Mouse (Mus musculus): ENCODE data around the gene Plekhh2. TPM values are rescaled to one million over a fixed set of nuclear protein-coding genes. Genes with fewer than 3 reads are reported as not detected.
"Not testable (repeated sequence)": the region's sequence is repeated elsewhere in the genome, so short reads cannot be mapped to it uniquely, and the experiment has no call there.

Plekhh2 gene
- polyA plus RNA-seq, 1 experiment from 2014 or later, result 0.76 TPM

GRCm38 (mm10) chr17:84552230-84552629 is 40.5 kb downstream of the Plekhh2 start:
- Histone ChIP-seq H3K27ac (no peak overlapping the region), H3K4me2 (no peak overlapping the region), H3K36me3 (no peaks in the 10 kb centered on the region), H3K9ac (no peak overlapping the region), H3K4me1 (no peaks in the 10 kb centered on the region), H3K9me3 (replicated peaks) (no peaks in the 10 kb centered on the region), H3K27me3 (replicated peaks) (no peaks in the 10 kb centered on the region), H3K4me3 (no peak overlapping the region)
- WGBS (ENCODE audit: insufficient replicate concordance), result 56% methylated on average over 5 of the region's 5 CpGs
- ATAC-seq, result no peak

- not testable (repeated sequence) for H3K4me3 ChIP-seq; ATAC-seq; H3K27me3 ChIP-seq (replicated peaks)
Measured at GRCm38 (mm10) chr17:84564264-84564663, 52.6 kb downstream of the Plekhh2 start.

GRCm38 (mm10) chr17:84565762-84566161 is 54.1 kb downstream of the Plekhh2 start:
- H3K9me3 ChIP-seq (replicated peaks), result no peaks in the 10 kb centered on the region
- H3K27ac ChIP-seq, result no peak overlapping the region
- WGBS (ENCODE audit: insufficient replicate concordance), result 77% methylated on average over 6 of the region's 6 CpGs
- H3K4me3 ChIP-seq, result no peak overlapping the region
- H3K27me3 ChIP-seq (replicated peaks), result no peaks in the 10 kb centered on the region; the same call in 1 of the 2 replicates
- H3K4me1 ChIP-seq, result no peaks in the 10 kb centered on the region
- H3K36me3 ChIP-seq, result no peaks in the 10 kb centered on the region
- no peak overlapping the region for H3K9ac ChIP-seq
- no peak overlapping the region for H3K4me2 ChIP-seq
- ATAC-seq, result no peak

More at GRCm38 (mm10) chr17:84564264-84564663, 52.6 kb downstream of the Plekhh2 start:
- not testable (repeated sequence) for H3K4me1 ChIP-seq; H3K36me3 ChIP-seq; H3K27ac ChIP-seq; H3K4me2 ChIP-seq; H3K9me3 ChIP-seq (replicated peaks); H3K9ac ChIP-seq

GRCm38 (mm10) chr17:84566773-84567555 is 55.3 kb downstream of the Plekhh2 start:
- no peak overlapping the region for H3K9ac ChIP-seq
- H3K4me2 ChIP-seq, result no peak overlapping the region
- H3K4me3 ChIP-seq, result no peak overlapping the region
- peak; percentile 51; the same call in 1 of the 2 replicates for ATAC-seq
- no peaks in the 10 kb centered on the region for H3K9me3 ChIP-seq (replicated peaks)
- no peaks in the 10 kb centered on the region for H3K4me1 ChIP-seq
- no peak overlapping the region for H3K27ac ChIP-seq
- 46% methylated on average over 27 of the region's 27 CpGs for WGBS (ENCODE audit: insufficient replicate concordance)
- H3K36me3 ChIP-seq, result no peaks in the 10 kb centered on the region
- H3K27me3 ChIP-seq (replicated peaks), result no peaks in the 10 kb centered on the region; the same call in 1 of the 2 replicates

GRCm38 (mm10) chr17:84568807-84569206 is 57.1 kb downstream of the Plekhh2 start:
- 66% methylated on average over 12 of the region's 12 CpGs for WGBS (ENCODE audit: insufficient replicate concordance)
- H3K9me3 ChIP-seq (replicated peaks), result no peaks in the 10 kb centered on the region
- H3K4me1 ChIP-seq, result no peaks in the 10 kb centered on the region
- H3K27me3 ChIP-seq (replicated peaks), result no peaks in the 10 kb centered on the region; the same call in 1 of the 2 replicates
- no peak overlapping the region for H3K27ac ChIP-seq
- H3K36me3 ChIP-seq, result no peaks in the 10 kb centered on the region
- H3K4me3 ChIP-seq, result no peak overlapping the region
- H3K4me2 ChIP-seq, result no peak overlapping the region
- no peak overlapping the region for H3K9ac ChIP-seq
- ATAC-seq, result no peak

GRCm38 (mm10) chr17:84569770-84570169 is 58.1 kb downstream of the Plekhh2 start:
- H3K27me3 ChIP-seq (replicated peaks), result no peaks in the 10 kb centered on the region; the same call in 1 of the 2 replicates
- no peak for ATAC-seq
- no peaks in the 10 kb centered on the region for H3K9me3 ChIP-seq (replicated peaks)
- no peak overlapping the region for H3K9ac ChIP-seq
- no peak overlapping the region for H3K4me2 ChIP-seq
- H3K36me3 ChIP-seq, result no peaks in the 10 kb centered on the region
- no peaks in the 10 kb centered on the region for H3K4me1 ChIP-seq
- H3K27ac ChIP-seq, result no peak overlapping the region
- no peak overlapping the region for H3K4me3 ChIP-seq
- 73% methylated on average over 8 of the region's 8 CpGs for WGBS (ENCODE audit: insufficient replicate concordance)

- Histone ChIP-seq H3K9ac (no peak overlapping the region), H3K27me3 (replicated peaks) (no peaks in the 10 kb centered on the region; the same call in 1 of the 2 replicates), H3K27ac (no peak overlapping the region), H3K36me3 (no peaks in the 10 kb centered on the region), H3K4me1 (no peaks in the 10 kb centered on the region), H3K9me3 (replicated peaks) (no peaks in the 10 kb centered on the region), H3K4me2 (no peak overlapping the region), H3K4me3 (no peak overlapping the region)
- 62% methylated on average over 18 of the region's 18 CpGs for WGBS (ENCODE audit: insufficient replicate concordance)
- no peak for ATAC-seq
Measured at GRCm38 (mm10) chr17:84571629-84572028, 59.9 kb downstream of the Plekhh2 start.

- H3K27ac ChIP-seq, result no peak overlapping the region
- no peaks in the 10 kb centered on the region for H3K27me3 ChIP-seq (replicated peaks)
- no peak for ATAC-seq
- no peak overlapping the region for H3K4me2 ChIP-seq
- H3K9ac ChIP-seq, result no peak overlapping the region
- H3K36me3 ChIP-seq, result no peaks in the 10 kb centered on the region
- H3K4me3 ChIP-seq, result no peak overlapping the region
- H3K4me1 ChIP-seq, result no peaks in the 10 kb centered on the region
- WGBS (ENCODE audit: insufficient replicate concordance), result 83% methylated on average over 9 of the region's 9 CpGs
- no peaks in the 10 kb centered on the region for H3K9me3 ChIP-seq (replicated peaks)
Measured at GRCm38 (mm10) chr17:84573305-84573704, 61.6 kb downstream of the Plekhh2 start.

- no peaks in the 10 kb centered on the region for H3K4me1 ChIP-seq
- H3K4me2 ChIP-seq, result no peak overlapping the region
- H3K27ac ChIP-seq, result no peak overlapping the region
- H3K9ac ChIP-seq, result no peak overlapping the region
- 76% methylated on average over 5 of the region's 5 CpGs for WGBS (ENCODE audit: insufficient replicate concordance)
- ATAC-seq, result no peak
- H3K9me3 ChIP-seq (replicated peaks), result no peaks in the 10 kb centered on the region
- no peaks in the 10 kb centered on the region for H3K36me3 ChIP-seq
- no peaks in the 10 kb centered on the region for H3K27me3 ChIP-seq (replicated peaks)
- no peak overlapping the region for H3K4me3 ChIP-seq
Measured at GRCm38 (mm10) chr17:84573940-84574339, 62.2 kb downstream of the Plekhh2 start.

GRCm38 (mm10) chr17:84575108-84575507 is 63.4 kb downstream of the Plekhh2 start:
- Histone ChIP-seq H3K9ac (no peak overlapping the region), H3K4me2 (no peak overlapping the region), H3K4me1 (no peaks in the 10 kb centered on the region), H3K27me3 (replicated peaks) (no peaks in the 10 kb centered on the region), H3K9me3 (replicated peaks) (no peaks in the 10 kb centered on the region), H3K27ac (no peak overlapping the region), H3K36me3 (no peaks in the 10 kb centered on the region), H3K4me3 (no peak overlapping the region)
- 70% methylated on average over 5 of the region's 5 CpGs for WGBS (ENCODE audit: insufficient replicate concordance)
- no peak for ATAC-seq

GRCm38 (mm10) chr17:84576621-84577293 is 65.1 kb downstream of the Plekhh2 start:
- H3K27me3 ChIP-seq (replicated peaks), result no peaks in the 10 kb centered on the region
- no peak for ATAC-seq
- H3K4me2 ChIP-seq, result no peak overlapping the region
- no peak overlapping the region for H3K9ac ChIP-seq
- no peaks in the 10 kb centered on the region for H3K36me3 ChIP-seq
- H3K9me3 ChIP-seq (replicated peaks), result no peaks in the 10 kb centered on the region
- H3K27ac ChIP-seq, result no peak overlapping the region
- H3K4me3 ChIP-seq, result no peak overlapping the region
- H3K4me1 ChIP-seq, result no peaks in the 10 kb centered on the region
- 64% methylated on average over 16 of the region's 16 CpGs for WGBS (ENCODE audit: insufficient replicate concordance)

- Histone ChIP-seq H3K4me1 (no peaks in the 10 kb centered on the region), H3K27me3 (replicated peaks) (no peaks in the 10 kb centered on the region), H3K36me3 (no peaks in the 10 kb centered on the region), H3K4me2 (no peak overlapping the region), H3K27ac (no peak overlapping the region), H3K9ac (no peak overlapping the region), H3K9me3 (replicated peaks) (no peaks in the 10 kb centered on the region), H3K4me3 (no peak overlapping the region)
- WGBS (ENCODE audit: insufficient replicate concordance), result 41% methylated on average over 8 of the region's 8 CpGs
- ATAC-seq, result no peak
Measured at GRCm38 (mm10) chr17:84579249-84579648, 67.6 kb downstream of the Plekhh2 start.

All from liver, embryonic 12.5 days (tissue).